ENCODE assay signal across 9 mouse cellular contexts in genomic region chr6:100336591-100337148, GRCm38 (mm10). TPM values are rescaled to one million over a fixed set of nuclear protein-coding genes. Genes with fewer than 3 reads are reported as not detected.
DNase-seq lines count a peak whose midpoint lies in the region; ATAC-seq and TF ChIP-seq lines count a peak whose summit lies in the region.
"Had no signal": no experiment of that assay in that cellular context is flagged by ENCODE, and none has a peak within 500 bp of the region (broad histone marks: within the 10 kb centered on the region; RNA-seq: fewer than 3 reads in every experiment).

No protein-coding gene starts in this region.

- peaks cover 22% of the 10 kb centered on the region for H3K4me1 ChIP-seq in embryonic facial prominence, embryonic 14.5 days (ENCODE audit: control insufficient read depth, insufficient read depth, low read length)
- peaks cover 4% of the 10 kb centered on the region; the same call in 1 of the 2 replicates for H3K4me1 ChIP-seq in lung, postnatal 0 days (ENCODE audit: insufficient read depth, low read depth, low read length)

- no peak overlapping the region for H3K27ac ChIP-seq in embryonic facial prominence, embryonic 14.5 days (replicated peaks; ENCODE audit: low read depth, low read length)
- no peak overlapping the region for H3K27ac ChIP-seq in lung, postnatal 0 days (ENCODE audit: low read length)
- H3K27ac ChIP-seq: stomach, embryonic 15.5 days had no signal

- ATAC-seq in embryonic facial prominence, embryonic 14.5 days (ENCODE audit: low read depth): peak; percentile 82
- ATAC-seq in lung, postnatal 0 days: peak; percentile 25; the same call in 1 of the 2 replicates
- no peak for ATAC-seq in granulocyte monocyte progenitor cell, adult 5-6 weeks (replicated peaks; ENCODE audit: poor library complexity, severe bottlenecking)

- intact Hi-C loops in left cerebral cortex, postnatal 4 days (cut with DNase I): no loop called here

- DNase-seq in left cerebral cortex, postnatal 4 days: peak; percentile 32
- no peak for DNase-seq in left cerebral cortex, adult 18-20 months (ENCODE audit: low spot score in 2 of 2)
- DNase-seq in embryonic facial prominence, embryonic 14.5 days (ENCODE audit: low spot score): peak; percentile 83
- DNase-seq in heart, postnatal 4 days: peak; percentile 38
- no peak for DNase-seq in lung, postnatal 0 days (ENCODE audit: low spot score)
- DNase-seq in left cerebral cortex, adult 11 months (ENCODE audit: low spot score): no peak
- DNase-seq in layer of hippocampus, adult 18-20 months (ENCODE audit: low spot score in 2 of 2): no peak

- WGBS in embryonic facial prominence, embryonic 14.5 days: 4% methylated on average over 14 of the region's 14 CpGs
- WGBS in lung, postnatal 0 days: 26% methylated on average over 14 of the region's 14 CpGs

- no peaks in the 10 kb centered on the region for H3K9me3 ChIP-seq in embryonic facial prominence, embryonic 14.5 days (ENCODE audit: control insufficient read depth, low read length)
- H3K9me3 ChIP-seq in lung, postnatal 0 days (ENCODE audit: low read length): no peaks in the 10 kb centered on the region
- H3K9me3 ChIP-seq: stomach, embryonic 15.5 days had no signal

- H3K4me3 ChIP-seq in embryonic facial prominence, embryonic 14.5 days (ENCODE audit: low read depth, low read length): no peak overlapping the region
- H3K4me3 ChIP-seq in lung, postnatal 0 days (ENCODE audit: low read depth, low read length): no peak overlapping the region
- H3K4me3 ChIP-seq: stomach, embryonic 15.5 days had no signal

- 0 out of 2 replicates have a peak, but pooled peaks have one; percentile 8 for TF ChIP-seq CTCF in lung, postnatal 0 days (IDR thresholded peaks at IDR 0.05)

- no peak for TF ChIP-seq EP300 in lung, postnatal 0 days (IDR thresholded peaks at IDR 0.05)

- no peaks in the 10 kb centered on the region for H3K36me3 ChIP-seq in embryonic facial prominence, embryonic 14.5 days (ENCODE audit: control insufficient read depth, insufficient read depth, low read length)
- no peaks in the 10 kb centered on the region for H3K36me3 ChIP-seq in lung, postnatal 0 days (ENCODE audit: insufficient read depth, low read length)
- H3K36me3 ChIP-seq: stomach, embryonic 15.5 days had no signal

- peak overlapping the region; percentile 43 for H3K4me2 ChIP-seq in embryonic facial prominence, embryonic 14.5 days (ENCODE audit: low read depth, low read length)
- 0 out of 2 replicates have a peak overlapping the region, but pooled peaks have one; percentile 44 for H3K4me2 ChIP-seq in lung, postnatal 0 days (replicated peaks; ENCODE audit: low read depth, low read length)

- H3K9ac ChIP-seq in embryonic facial prominence, embryonic 14.5 days (ENCODE audit: low read depth, low read length): no peak overlapping the region
- H3K9ac ChIP-seq in lung, postnatal 0 days (replicated peaks; ENCODE audit: low read depth): no peak overlapping the region
- H3K9ac ChIP-seq: stomach, embryonic 15.5 days had no signal

- 0 out of 2 replicates have a peak, but pooled peaks cover 3% of the 10 kb centered on the region for H3K27me3 ChIP-seq in embryonic facial prominence, embryonic 14.5 days (replicated peaks; ENCODE audit: control insufficient read depth, insufficient read depth, low read length)
- 0 out of 2 replicates have a peak, but pooled peaks cover 3% of the 10 kb centered on the region for H3K27me3 ChIP-seq in lung, postnatal 0 days (replicated peaks; ENCODE audit: insufficient read depth, low read length)
- H3K27me3 ChIP-seq: stomach, embryonic 15.5 days had no signal

RNA-seq across cellular contexts. Expression of gene Rybp, which starts 49.4 kb away (rescaled TPM):
- 10 to 100 TPM; 67.6 to 70.6 TPM for total RNA-seq in left cerebral cortex, postnatal 4 days (2021)
- 10 to 100 TPM; 48.7 to 59.4 TPM for total RNA-seq in left cerebral cortex, adult 18-20 months (2021)
- polyA plus RNA-seq in embryonic facial prominence, embryonic 14.5 days (2014; fragmentation: Nextera tagmentation; extraction: Ambion mirVana): 15.3 and 15.9 TPM in 2 replicates
- 10 to 100 TPM; 23.9 to 28.1 TPM for total RNA-seq in heart, postnatal 4 days (2021)
- polyA plus RNA-seq in lung, postnatal 0 days (2015; fragmentation: Nextera tagmentation; extraction: Ambion mirVana): 16.6 and 21.8 TPM in 2 replicates
- 19.6 and 27.4 TPM in 2 replicates for total RNA-seq in granulocyte monocyte progenitor cell, adult 5-6 weeks (2014; fragmentation: Nextera tagmentation)
- total RNA-seq in granulocyte monocyte progenitor cell, adult 5-6 weeks (2017): 18.9 and 22.1 TPM in 2 replicates
- 10 to 100 TPM; 57.0 to 57.9 TPM for total RNA-seq in layer of hippocampus, adult 18-20 months (2021)

Comparison
In these comparisons a context has a peak if more than half of its experiments do, and no peak if none do; other contexts are left out.
1. DNase-seq: peak in left cerebral cortex, postnatal 4 days (single experiment), embryonic facial prominence, embryonic 14.5 days (single experiment) and heart, postnatal 4 days (single experiment); none in left cerebral cortex, adult 18-20 months (0 of 2), lung, postnatal 0 days (single experiment), left cerebral cortex, adult 11 months (single experiment) and layer of hippocampus, adult 18-20 months (0 of 2).